Mouse (Mus musculus): ENCODE data around the gene Actn4.
A peak's percentile ranks its signal among the peaks of the same experiment; 100 is the strongest.
"Not testable (repeated sequence)": the region's sequence is repeated elsewhere in the genome, so short reads cannot be mapped to it uniquely, and the experiment has no call there.

Actn4 gene

GRCm38 (mm10) chr7:28969672-28970394, 7.7 kb upstream of the Actn4 start:
- DNase-seq (ENCODE audit: low spot score), result no peak

- DNase-seq (ENCODE audit: low spot score), result no peak
Measured at GRCm38 (mm10) chr7:28969271-28969670, 7.1 kb upstream of the Actn4 start.

- not testable (repeated sequence) for DNase-seq (ENCODE audit: low spot score)
Measured at GRCm38 (mm10) chr7:28968120-28968519, 6.0 kb upstream of the Actn4 start.

- no peak for DNase-seq (ENCODE audit: low spot score)
Measured at GRCm38 (mm10) chr7:28966751-28967505, 4.8 kb upstream of the Actn4 start.

GRCm38 (mm10) chr7:28966181-28966580, 4.0 kb upstream of the Actn4 start:
- DNase-seq (ENCODE audit: low spot score), result no peak

GRCm38 (mm10) chr7:28965346-28965840, 3.3 kb upstream of the Actn4 start:
- no peak for DNase-seq (ENCODE audit: low spot score)

GRCm38 (mm10) chr7:28963399-28963923, 1.3 kb upstream of the Actn4 start:
- DNase-seq (ENCODE audit: low spot score), result no peak

- DNase-seq (ENCODE audit: low spot score), result no peak
Measured at GRCm38 (mm10) chr7:28961584-28961926, 585 bp downstream of the Actn4 start.

GRCm38 (mm10) chr7:28960354-28961046, 1.6 kb downstream of the Actn4 start:
- DNase-seq (ENCODE audit: low spot score), result no peak

- no peak for DNase-seq (ENCODE audit: low spot score)
Measured at GRCm38 (mm10) chr7:28959505-28960045, 2.6 kb downstream of the Actn4 start.

- DNase-seq (ENCODE audit: low spot score), result no peak
Measured at GRCm38 (mm10) chr7:28958770-28959169, 3.4 kb downstream of the Actn4 start.

GRCm38 (mm10) chr7:28957997-28958725, 4.0 kb downstream of the Actn4 start:
- DNase-seq (ENCODE audit: low spot score), result no peak

- DNase-seq (ENCODE audit: low spot score), result no peak
Measured at GRCm38 (mm10) chr7:28957286-28957685, 4.9 kb downstream of the Actn4 start.

- DNase-seq (ENCODE audit: low spot score), result no peak
Measured at GRCm38 (mm10) chr7:28956270-28956669, 5.9 kb downstream of the Actn4 start.

GRCm38 (mm10) chr7:28955295-28955897, 6.7 kb downstream of the Actn4 start:
- no peak for DNase-seq (ENCODE audit: low spot score)

- DNase-seq (ENCODE audit: low spot score), result no peak
Measured at GRCm38 (mm10) chr7:28954773-28955172, 7.4 kb downstream of the Actn4 start.

- DNase-seq (ENCODE audit: low spot score), result no peak
Measured at GRCm38 (mm10) chr7:28953476-28954376, 8.4 kb downstream of the Actn4 start.

GRCm38 (mm10) chr7:28952786-28953185, 9.4 kb downstream of the Actn4 start:
- DNase-seq (ENCODE audit: low spot score), result peak; percentile 61

GRCm38 (mm10) chr7:28951764-28952163, 10.4 kb downstream of the Actn4 start:
- no peak for DNase-seq (ENCODE audit: low spot score)

Data from ovary, adult 18-20 months (tissue).